Mouse (Mus musculus): ENCODE results near the gene Cdkn2d. TPM values are rescaled to one million over a fixed set of nuclear protein-coding genes. Genes with fewer than 3 reads are reported as not detected.

Gene Cdkn2d
- total and polyA plus RNA-seq, 3 experiments: 17.4 to 35.8 (median 30.3) TPM

DNA sequence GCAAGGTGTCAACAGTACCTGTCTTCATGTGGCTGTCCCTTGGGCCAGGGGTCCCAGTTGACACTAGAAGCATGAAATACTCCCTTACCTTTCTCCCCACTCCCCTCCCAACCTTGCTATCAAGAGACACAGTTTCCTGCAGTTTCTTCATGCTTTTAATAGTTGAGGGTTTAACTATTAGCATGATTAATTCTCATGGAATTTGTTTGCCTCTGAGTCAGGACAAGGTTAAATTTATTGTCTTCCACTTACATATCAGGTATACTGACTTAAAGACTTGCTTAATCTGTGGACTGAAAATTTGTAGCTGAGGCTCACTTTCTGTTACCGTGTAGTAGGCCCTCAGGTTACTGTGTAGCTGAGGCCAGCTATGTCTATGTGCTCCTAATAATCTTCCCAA, 42.3 kb upstream of the Cdkn2d start:
- ATAC-seq (ENCODE audit: extremely low read depth, insufficient number of reproducible peaks, low FRiP score, poor library complexity, severe bottlenecking) (no peak), DNase-seq (ENCODE audit: low spot score) (no peak)
- no peak for TF ChIP-seq GATA1 (IDR thresholded peaks at IDR 0.05; ENCODE audit: borderline replicate concordance, low read length)
- TF ChIP-seq TAL1 (conservative IDR thresholded peaks at IDR 0.05; ENCODE audit: low read depth, low read length): no peak
- TF ChIP-seq POLR2AphosphoS5 (IDR thresholded peaks at IDR 0.05; ENCODE audit: insufficient replicate concordance, low read depth, low read length): no peak
- TF ChIP-seq GATA2 (IDR thresholded peaks at IDR 0.05; ENCODE audit: borderline replicate concordance, low read depth, low read length): no peak
- TF ChIP-seq CTCF (IDR thresholded peaks at IDR 0.05; ENCODE audit: low read depth, low read length): no peak
- Histone ChIP-seq H3K9me3 (replicated peaks) (no peaks in the 10 kb centered on the region), H3K27me3 (ENCODE audit: insufficient read depth, low read length) (no peaks in the 10 kb centered on the region), H3K36me3 (replicated peaks) (peaks cover 31% of the 10 kb centered on the region), H3K4me1 (ENCODE audit: insufficient read depth, low read depth, low read length) (peaks cover 40% of the 10 kb centered on the region), H3K4me3 (ENCODE audit: low read depth, low read length) (no peak overlapping the region)

DNA sequence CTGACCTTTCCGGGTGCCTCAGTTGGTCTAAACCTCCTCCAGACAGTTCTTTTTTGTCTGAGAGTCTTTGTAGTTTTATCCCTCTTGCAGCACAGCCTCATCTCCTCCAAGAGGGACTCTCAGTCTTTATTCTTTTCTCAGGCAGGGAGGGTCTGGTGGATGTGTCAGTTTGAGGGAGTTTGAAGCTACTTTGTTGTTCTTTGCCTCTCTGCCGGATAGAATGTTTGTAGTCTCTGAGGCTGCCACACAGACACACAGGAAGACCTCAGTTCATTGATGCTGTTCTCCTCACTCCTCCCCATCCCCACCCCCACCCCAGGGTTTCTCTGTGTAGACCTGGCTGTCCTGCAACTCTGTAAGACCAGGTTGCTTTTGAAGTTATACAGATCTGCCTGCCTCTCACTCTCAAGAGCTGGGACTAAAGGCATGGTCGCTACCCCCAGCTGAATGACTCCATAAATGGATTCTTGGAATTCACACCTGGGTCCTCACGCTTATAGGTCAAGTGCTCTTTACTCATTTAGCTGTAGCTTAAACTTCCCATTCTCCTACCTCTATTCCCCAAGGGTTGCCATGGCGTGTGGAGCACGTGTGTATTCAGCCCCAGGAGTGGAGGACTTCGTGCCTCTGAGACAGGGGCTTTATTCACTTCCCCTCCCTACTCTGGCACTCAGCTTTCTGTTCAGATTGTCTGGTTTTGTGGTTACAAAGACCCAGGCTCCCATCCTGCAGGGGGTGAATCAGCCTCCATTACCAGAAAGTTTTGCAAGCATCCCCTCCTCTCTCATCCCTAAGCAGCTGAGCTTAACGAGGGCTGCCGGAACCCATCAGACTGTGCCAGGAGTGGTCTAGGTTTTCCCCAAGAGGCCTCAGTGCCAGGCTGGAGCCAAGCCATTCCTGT, 41.2 kb upstream of the Cdkn2d start:
- peaks cover 22% of the 10 kb centered on the region for H3K36me3 ChIP-seq (replicated peaks)
- ATAC-seq (ENCODE audit: extremely low read depth, insufficient number of reproducible peaks, low FRiP score, poor library complexity, severe bottlenecking): no peak

DNA sequence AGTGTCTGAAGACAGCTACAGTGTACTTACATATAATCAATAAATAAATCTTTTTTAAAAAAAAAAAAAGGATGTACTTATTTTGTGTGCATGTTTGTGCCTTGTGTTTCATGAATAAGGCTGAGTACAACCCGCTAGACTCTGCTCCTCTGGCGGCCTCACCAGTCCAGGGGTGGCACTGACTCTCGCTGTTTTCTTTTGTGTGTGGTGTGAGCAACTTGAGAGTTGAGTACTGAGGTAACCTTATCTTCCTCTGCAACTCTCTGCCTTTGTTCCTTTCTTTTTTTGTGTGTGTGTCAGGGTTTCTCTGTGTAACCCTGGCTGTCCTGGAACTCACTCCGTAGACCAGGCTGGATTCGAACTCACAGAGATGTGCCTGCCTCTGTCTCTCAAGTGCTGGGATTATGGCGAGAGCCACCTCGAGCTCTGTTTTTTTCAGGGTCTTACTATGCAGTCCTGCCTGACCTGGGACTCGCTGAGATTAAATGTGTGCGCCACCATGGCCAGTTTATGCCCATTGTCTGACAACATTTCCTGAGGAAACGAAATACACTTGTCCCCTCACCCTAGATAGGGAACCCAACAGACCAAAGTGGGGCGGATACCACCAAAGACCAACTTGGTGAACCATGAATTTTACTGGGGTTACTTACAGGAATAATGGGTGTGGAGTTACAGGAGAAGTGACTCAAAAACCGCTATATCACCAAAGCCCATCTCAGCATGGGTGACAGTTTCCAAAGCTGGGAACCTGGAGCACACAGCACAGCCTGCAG, 40.3 kb upstream of the Cdkn2d start:
- Histone ChIP-seq H3K9me3 (replicated peaks) (no peaks in the 10 kb centered on the region), H3K4me3 (ENCODE audit: low read depth, low read length) (no peak overlapping the region), H3K27me3 (ENCODE audit: insufficient read depth, low read length) (no peaks in the 10 kb centered on the region), H3K36me3 (replicated peaks) (peaks cover 20% of the 10 kb centered on the region), H3K4me1 (ENCODE audit: insufficient read depth, low read depth, low read length) (peaks cover 49% of the 10 kb centered on the region)
- DNase-seq (ENCODE audit: low spot score) (no peak), ATAC-seq (ENCODE audit: extremely low read depth, insufficient number of reproducible peaks, low FRiP score, poor library complexity, severe bottlenecking) (no peak)
- TF ChIP-seq POLR2AphosphoS5 (IDR thresholded peaks at IDR 0.05; ENCODE audit: insufficient replicate concordance, low read depth, low read length) (no peak), GATA1 (IDR thresholded peaks at IDR 0.05; ENCODE audit: borderline replicate concordance, low read length) (no peak), CTCF (IDR thresholded peaks at IDR 0.05; ENCODE audit: low read depth, low read length) (no peak), TAL1 (conservative IDR thresholded peaks at IDR 0.05; ENCODE audit: low read depth, low read length) (no peak), GATA2 (IDR thresholded peaks at IDR 0.05; ENCODE audit: borderline replicate concordance, low read depth, low read length) (no peak)

More for the DNA sequence above, 41.2 kb upstream of the Cdkn2d start:
- no peak overlapping the region for H3K4me3 ChIP-seq (ENCODE audit: low read depth, low read length)
- TF ChIP-seq CTCF (IDR thresholded peaks at IDR 0.05; ENCODE audit: low read depth, low read length) (no peak), GATA1 (IDR thresholded peaks at IDR 0.05; ENCODE audit: borderline replicate concordance, low read length) (no peak), GATA2 (IDR thresholded peaks at IDR 0.05; ENCODE audit: borderline replicate concordance, low read depth, low read length) (no peak), TAL1 (conservative IDR thresholded peaks at IDR 0.05; ENCODE audit: low read depth, low read length) (no peak), POLR2AphosphoS5 (IDR thresholded peaks at IDR 0.05; ENCODE audit: insufficient replicate concordance, low read depth, low read length) (no peak)
- peaks cover 44% of the 10 kb centered on the region for H3K4me1 ChIP-seq (ENCODE audit: insufficient read depth, low read depth, low read length)
- H3K27me3 ChIP-seq (ENCODE audit: insufficient read depth, low read length): no peaks in the 10 kb centered on the region
- no peak for DNase-seq (ENCODE audit: low spot score)
- no peaks in the 10 kb centered on the region for H3K9me3 ChIP-seq (replicated peaks)

DNA sequence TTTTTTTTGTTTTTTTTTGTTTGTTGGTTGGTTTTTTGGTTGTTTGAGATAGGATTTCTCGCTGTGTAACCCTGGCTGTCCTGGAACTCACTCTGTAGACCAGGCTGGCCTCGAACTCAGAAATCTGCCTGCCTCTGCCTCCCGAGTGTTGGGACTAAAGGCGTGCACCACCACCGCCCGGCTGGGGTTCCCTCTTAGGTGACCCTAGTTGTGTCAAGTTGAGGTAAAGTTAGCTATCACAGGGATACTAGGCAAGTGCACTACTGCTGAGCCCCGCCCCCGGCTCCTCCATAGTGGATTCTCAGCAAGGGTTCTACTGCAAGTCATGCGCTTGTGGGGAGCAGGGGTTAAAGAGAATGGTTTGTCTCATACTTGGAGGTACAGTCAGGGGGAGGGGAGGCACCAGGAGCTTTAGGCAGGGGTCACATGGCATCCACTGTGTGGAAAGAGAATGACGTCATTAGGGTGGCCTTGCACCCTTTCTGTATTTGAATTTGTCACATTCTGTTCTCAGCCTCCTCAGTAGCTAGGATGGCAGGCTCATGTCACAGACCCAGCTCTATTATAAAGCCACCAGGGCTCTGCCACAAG, 38.6 kb upstream of the Cdkn2d start:
- TF ChIP-seq TAL1 (conservative IDR thresholded peaks at IDR 0.05; ENCODE audit: low read depth, low read length) (no peak), CTCF (IDR thresholded peaks at IDR 0.05; ENCODE audit: low read depth, low read length) (no peak), GATA2 (IDR thresholded peaks at IDR 0.05; ENCODE audit: borderline replicate concordance, low read depth, low read length) (no peak), POLR2AphosphoS5 (IDR thresholded peaks at IDR 0.05; ENCODE audit: insufficient replicate concordance, low read depth, low read length) (no peak), GATA1 (IDR thresholded peaks at IDR 0.05; ENCODE audit: borderline replicate concordance, low read length) (no peak)
- no peaks in the 10 kb centered on the region for H3K27me3 ChIP-seq (ENCODE audit: insufficient read depth, low read length)
- DNase-seq (ENCODE audit: low spot score) (no peak), ATAC-seq (ENCODE audit: extremely low read depth, insufficient number of reproducible peaks, low FRiP score, poor library complexity, severe bottlenecking) (no peak)
- H3K9me3 ChIP-seq (replicated peaks): no peaks in the 10 kb centered on the region
- peaks cover 51% of the 10 kb centered on the region for H3K4me1 ChIP-seq (ENCODE audit: insufficient read depth, low read depth, low read length)
- H3K36me3 ChIP-seq (replicated peaks): peaks cover 26% of the 10 kb centered on the region
- H3K4me3 ChIP-seq (ENCODE audit: low read depth, low read length): no peak overlapping the region

DNA sequence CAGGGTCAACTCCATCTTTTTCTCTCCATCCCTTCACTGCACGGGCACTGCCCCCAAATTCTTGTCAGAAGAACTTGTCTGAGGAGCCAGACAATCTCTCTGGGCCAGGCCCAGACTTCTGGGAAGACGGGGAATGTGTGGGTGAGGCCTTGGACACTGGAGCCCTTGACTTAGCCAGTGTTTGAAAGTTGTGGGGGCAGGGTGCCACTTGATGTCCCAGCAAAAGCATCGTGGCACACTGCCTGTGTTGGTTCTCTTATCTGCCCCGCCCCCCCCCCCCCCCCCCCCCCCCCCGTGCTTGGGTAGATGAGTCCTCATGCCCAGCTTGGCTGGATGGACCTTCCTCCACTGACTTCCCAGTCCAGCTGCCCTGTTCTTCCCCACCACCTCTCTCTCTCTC, 37.8 kb upstream of the Cdkn2d start:
- Histone ChIP-seq H3K9me3 (replicated peaks) (no peaks in the 10 kb centered on the region), H3K27me3 (ENCODE audit: insufficient read depth, low read length) (no peaks in the 10 kb centered on the region), H3K36me3 (replicated peaks) (peaks cover 33% of the 10 kb centered on the region), H3K4me3 (ENCODE audit: low read depth, low read length) (no peak overlapping the region), H3K4me1 (ENCODE audit: insufficient read depth, low read depth, low read length) (peaks cover 56% of the 10 kb centered on the region)
- no peak for DNase-seq (ENCODE audit: low spot score)
- TF ChIP-seq TAL1 (conservative IDR thresholded peaks at IDR 0.05; ENCODE audit: low read depth, low read length): no peak
- ATAC-seq (ENCODE audit: extremely low read depth, insufficient number of reproducible peaks, low FRiP score, poor library complexity, severe bottlenecking): no peak

DNA sequence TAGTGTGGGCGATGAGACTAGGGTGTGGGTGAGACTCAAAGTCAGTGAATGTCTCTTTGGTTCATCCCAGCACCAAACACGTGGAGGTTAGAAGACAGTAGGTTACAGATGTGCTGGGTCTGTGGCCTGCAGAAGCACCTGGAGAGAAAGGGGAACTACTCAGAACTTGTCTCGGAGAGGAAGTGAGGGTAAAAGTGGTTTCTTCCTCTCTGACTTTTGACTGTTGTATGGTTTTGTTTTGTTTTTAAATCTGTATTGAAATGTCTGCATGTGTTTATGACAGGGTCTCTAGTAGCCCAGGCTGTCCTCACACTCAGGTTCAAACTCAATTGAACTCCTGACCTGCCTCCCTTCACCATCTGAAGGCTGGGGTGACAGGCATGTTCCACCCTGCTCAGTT, 36.8 kb upstream of the Cdkn2d start:
- peaks cover 39% of the 10 kb centered on the region for H3K36me3 ChIP-seq (replicated peaks)
- H3K9me3 ChIP-seq (replicated peaks): no peaks in the 10 kb centered on the region
- TF ChIP-seq TAL1 (conservative IDR thresholded peaks at IDR 0.05; ENCODE audit: low read depth, low read length): no peak
- no peak for TF ChIP-seq GATA1 (IDR thresholded peaks at IDR 0.05; ENCODE audit: borderline replicate concordance, low read length)
- no peak for TF ChIP-seq CTCF (IDR thresholded peaks at IDR 0.05; ENCODE audit: low read depth, low read length)
- no peak for TF ChIP-seq GATA2 (IDR thresholded peaks at IDR 0.05; ENCODE audit: borderline replicate concordance, low read depth, low read length)
- TF ChIP-seq POLR2AphosphoS5 (IDR thresholded peaks at IDR 0.05; ENCODE audit: insufficient replicate concordance, low read depth, low read length): no peak
- no peak overlapping the region; the same call in 1 of the 2 replicates for H3K4me3 ChIP-seq (ENCODE audit: low read depth, low read length)
- no peaks in the 10 kb centered on the region for H3K27me3 ChIP-seq (ENCODE audit: insufficient read depth, low read length)
- ATAC-seq (ENCODE audit: extremely low read depth, insufficient number of reproducible peaks, low FRiP score, poor library complexity, severe bottlenecking) (peak; percentile 40; the same call in 1 of the 2 replicates), DNase-seq (ENCODE audit: low spot score) (peak; percentile 62)
- peaks cover 55% of the 10 kb centered on the region for H3K4me1 ChIP-seq (ENCODE audit: insufficient read depth, low read depth, low read length)

Measured in G1E (cell line).